Mouse (Mus musculus) C2C12 (cell line): ENCODE measurements around the gene Mgrn1.

Source experiments
- CTCF ChIP-seq: IDR thresholded peaks from one replicate; pipeline ENCODE4 v1.5.1; 2011; ENCODE audit not compliant: control insufficient read depth, insufficient read depth, insufficient read length
- MAX ChIP-seq: IDR thresholded peaks from one replicate; pipeline ENCODE4 v1.6.1; 2011; ENCODE audit warnings: mild to moderate bottlenecking, control low read depth
- USF1 ChIP-seq: IDR thresholded peaks from one replicate; pipeline ENCODE4 v1.6.1; 2011; ENCODE audit warnings: low read depth, mild to moderate bottlenecking, control low read depth, moderate library complexity

GRCm38 (mm10) chr16:4907972-4908371 lies 21.9 kb downstream of the Mgrn1 start:
- TF ChIP-seq CTCF (no peak), MAX (no peak), USF1 (no peak)
